Mouse (Mus musculus): Measurements from ENCODE around the gene Gclc.
A peak's percentile ranks its signal among the peaks of the same experiment; 100 is the strongest.
"Not testable (repeated sequence)": the region's sequence is repeated elsewhere in the genome, so short reads cannot be mapped to it uniquely, and the experiment has no call there.

Gclc gene

GRCm38 (mm10) chr9:77748292-77748691, 6.0 kb upstream of the Gclc start:
- DNase-seq: not testable (repeated sequence)

- peak; percentile 96 for DNase-seq
These were observed 3.9 kb upstream of the Gclc start for GRCm38 (mm10) chr9:77750133-77751060.

- no peak for DNase-seq
These were observed 3.2 kb upstream of the Gclc start for GRCm38 (mm10) chr9:77751091-77751521.

GRCm38 (mm10) chr9:77754728-77755402, 530 bp downstream of the Gclc start:
- DNase-seq: peak; percentile 79

- no peak for DNase-seq
These were observed 1.1 kb downstream of the Gclc start for GRCm38 (mm10) chr9:77755403-77755784.

- DNase-seq: peak; percentile 14
These were observed 1.7 kb downstream of the Gclc start for GRCm38 (mm10) chr9:77756076-77756475.

GRCm38 (mm10) chr9:77757331-77757730, 3.0 kb downstream of the Gclc start:
- no peak for DNase-seq

GRCm38 (mm10) chr9:77758481-77758880, 4.1 kb downstream of the Gclc start:
- no peak for DNase-seq

- no peak for DNase-seq
These were observed 4.8 kb downstream of the Gclc start for GRCm38 (mm10) chr9:77759111-77759510.

- peak; percentile 66 for DNase-seq
These were observed 5.4 kb downstream of the Gclc start for GRCm38 (mm10) chr9:77759756-77760155.

GRCm38 (mm10) chr9:77766218-77766617, 11.9 kb downstream of the Gclc start:
- DNase-seq: no peak

- no peak for DNase-seq
These were observed 12.4 kb downstream of the Gclc start for GRCm38 (mm10) chr9:77766767-77767166.

GRCm38 (mm10) chr9:77770909-77771308, 16.6 kb downstream of the Gclc start:
- no peak for DNase-seq

- DNase-seq: no peak
These were observed 17.0 kb downstream of the Gclc start for GRCm38 (mm10) chr9:77771330-77771729.

- no peak for DNase-seq
These were observed 17.5 kb downstream of the Gclc start for GRCm38 (mm10) chr9:77771765-77772383.

- DNase-seq: no peak
These were observed 22.6 kb downstream of the Gclc start for GRCm38 (mm10) chr9:77776720-77777515.

- DNase-seq: no peak
These were observed 23.3 kb downstream of the Gclc start for GRCm38 (mm10) chr9:77777622-77778021.

- DNase-seq: no peak
These were observed 25.4 kb downstream of the Gclc start for GRCm38 (mm10) chr9:77779711-77780110.

- peak; percentile 45 for DNase-seq
These were observed 27.3 kb downstream of the Gclc start for GRCm38 (mm10) chr9:77781453-77782163.

- peak; percentile 54 for DNase-seq
These were observed 27.9 kb downstream of the Gclc start for GRCm38 (mm10) chr9:77782201-77782600.

GRCm38 (mm10) chr9:77783006-77783405, 28.7 kb downstream of the Gclc start:
- peak; percentile 44 for DNase-seq

GRCm38 (mm10) chr9:77785466-77785865, 31.1 kb downstream of the Gclc start:
- no peak for DNase-seq
